Mouse (Mus musculus) limb, embryonic 11.5 days (tissue): ENCODE measurements around the gene Arhgef7. TPM values are rescaled to one million over a fixed set of nuclear protein-coding genes. Genes with fewer than 3 reads are reported as not detected.

Experiments
- ATAC-seq: fragments of 200-750 bp; cut with Nextera tagmentation; 2 replicates; pipeline ENCODE4 v1.8.0; 2017; ENCODE audit warnings: low read depth; ENCODE audit not compliant: insufficient number of reproducible peaks, low FRiP score, low TSS enrichment
- DNase-seq: peaks from one replicate; pipeline ENCODE4 v3.0.0-alpha.2; 2015; ENCODE audit warnings: low spot score
- H3K27ac ChIP-seq: fragments of 300-500 bp; sonication (generic); replicated peaks from 2 replicates; pipeline ENCODE4 v1.5.1; 2014; ENCODE audit warnings: low read depth, mild to moderate bottlenecking, low read length
- H3K27me3 ChIP-seq: fragments of 300-500 bp; sonication (generic); 2 replicates; pipeline ENCODE4 v1.6.1; 2014; ENCODE audit warnings: mild to moderate bottlenecking, low read length, mixed read lengths; ENCODE audit not compliant: control insufficient read depth, insufficient read depth
- H3K36me3 ChIP-seq: fragments of 300-500 bp; sonication (generic); 2 replicates; pipeline ENCODE4 v1.6.1; 2014; ENCODE audit warnings: mild to moderate bottlenecking, low read length, moderate library complexity, mixed read lengths; ENCODE audit not compliant: control insufficient read depth, insufficient read depth
- H3K4me1 ChIP-seq: fragments of 300-500 bp; sonication (generic); 2 replicates; pipeline ENCODE4 v1.6.1; 2014; ENCODE audit warnings: low read length, mixed read lengths; ENCODE audit not compliant: control insufficient read depth, insufficient read depth
- H3K4me2 ChIP-seq: fragments of 300-500 bp; sonication (generic); 2 replicates; pipeline ENCODE4 v1.6.1; 2014; ENCODE audit warnings: low read depth, mild to moderate bottlenecking, moderate library complexity; ENCODE audit not compliant: severe bottlenecking
- H3K4me3 ChIP-seq: fragments of 300-500 bp; sonication (generic); 2 replicates; pipeline ENCODE4 v1.5.1; 2014; ENCODE audit warnings: low read depth, low read length
- H3K9ac ChIP-seq: fragments of 300-500 bp; sonication (generic); 2 replicates; pipeline ENCODE4 v1.6.1; 2014; ENCODE audit warnings: mild to moderate bottlenecking, low read length
- H3K9me3 ChIP-seq: fragments of 300-500 bp; sonication (generic); 2 replicates; pipeline ENCODE4 v1.6.1; 2016; ENCODE audit warnings: low read length; ENCODE audit not compliant: control insufficient read depth
- WGBS: fragments of 180-500 bp; shearing (Covaris S2); extraction: QIAGEN DNeasy Blood & Tissue Kit; methylation state at CpG from one replicate; pipeline ENCODE4 v1.1.7; 2014; 5-methylcytosine and 5-hydroxymethylcytosine counted together
- polyA plus RNA-seq: library from polyadenylated mRNA; unstranded; fragments of >200 nt; fragmentation: Nextera tagmentation; extraction: Ambion mirVana; gene quantifications from 2 replicates; pipeline ENCODE4 v1.2.1, GENCODE M21; 2014

Arhgef7 gene
- polyA plus RNA-seq, 1 experiment from 2014 or later: 52.0 TPM

GRCm38 (mm10) chr8:11749472-11749871, 22.0 kb downstream of the Arhgef7 start:
- no peak overlapping the region for H3K27ac ChIP-seq
- no peak overlapping the region for H3K4me3 ChIP-seq
- H3K36me3 ChIP-seq: no peaks in the 10 kb centered on the region
- peaks cover 15% of the 10 kb centered on the region for H3K4me1 ChIP-seq
- no peak overlapping the region for H3K4me2 ChIP-seq
- DNase-seq (no peak), ATAC-seq (no peak)
- 48% methylated on average over 6 of the region's 6 CpGs for WGBS
- no peak overlapping the region for H3K9ac ChIP-seq
- H3K9me3 ChIP-seq: no peaks in the 10 kb centered on the region
- no peaks in the 10 kb centered on the region for H3K27me3 ChIP-seq

- no peak overlapping the region for H3K27ac ChIP-seq
- peaks cover 4% of the 10 kb centered on the region for H3K4me1 ChIP-seq
- no peak overlapping the region for H3K4me2 ChIP-seq
- no peaks in the 10 kb centered on the region for H3K36me3 ChIP-seq
- H3K4me3 ChIP-seq: no peak overlapping the region
- H3K27me3 ChIP-seq: no peaks in the 10 kb centered on the region
- H3K9me3 ChIP-seq: no peaks in the 10 kb centered on the region
- no peak for ATAC-seq
- 73% methylated on average over 3 of the region's 3 CpGs for WGBS
- DNase-seq: no peak
- H3K9ac ChIP-seq: no peak overlapping the region
Observed at GRCm38 (mm10) chr8:11752338-11752737, 24.8 kb downstream of the Arhgef7 start.

- DNase-seq: no peak
- H3K4me3 ChIP-seq: no peak overlapping the region
- no peaks in the 10 kb centered on the region for H3K27me3 ChIP-seq
- no peaks in the 10 kb centered on the region for H3K9me3 ChIP-seq
- no peak overlapping the region for H3K9ac ChIP-seq
- no peak overlapping the region for H3K27ac ChIP-seq
- no peaks in the 10 kb centered on the region for H3K36me3 ChIP-seq
- no peak for ATAC-seq
- no peaks in the 10 kb centered on the region for H3K4me1 ChIP-seq
- 72% methylated on average over 11 of the region's 11 CpGs for WGBS
- H3K4me2 ChIP-seq: no peak overlapping the region
Observed at GRCm38 (mm10) chr8:11753155-11753941, 25.8 kb downstream of the Arhgef7 start.

- H3K36me3 ChIP-seq: no peaks in the 10 kb centered on the region
- no peak for ATAC-seq
Observed at GRCm38 (mm10) chr8:11754723-11755122, 27.2 kb downstream of the Arhgef7 start.

GRCm38 (mm10) chr8:11755873-11756272, 28.4 kb downstream of the Arhgef7 start:
- Histone ChIP-seq H3K27ac (no peak overlapping the region), H3K4me1 (peaks cover 5% of the 10 kb centered on the region), H3K9ac (no peak overlapping the region), H3K4me2 (no peak overlapping the region), H3K4me3 (no peak overlapping the region), H3K9me3 (no peaks in the 10 kb centered on the region), H3K36me3 (no peaks in the 10 kb centered on the region), H3K27me3 (no peaks in the 10 kb centered on the region)
- peak; percentile 77 for DNase-seq
- no peak for ATAC-seq
- WGBS: 14% methylated on average over 5 of the region's 5 CpGs

More at GRCm38 (mm10) chr8:11754723-11755122, 27.2 kb downstream of the Arhgef7 start:
- no peaks in the 10 kb centered on the region for H3K9me3 ChIP-seq
- H3K4me1 ChIP-seq: peaks cover 5% of the 10 kb centered on the region
- no peak overlapping the region for H3K27ac ChIP-seq
- H3K27me3 ChIP-seq: no peaks in the 10 kb centered on the region
- H3K4me2 ChIP-seq: no peak overlapping the region
- H3K9ac ChIP-seq: no peak overlapping the region
- H3K4me3 ChIP-seq: no peak overlapping the region
- no peak for DNase-seq

GRCm38 (mm10) chr8:11757568-11758481, 30.3 kb downstream of the Arhgef7 start:
- peak overlapping the region; percentile 89 for H3K4me3 ChIP-seq

GRCm38 (mm10) chr8:11758482-11759281, 31.2 kb downstream of the Arhgef7 start:
- no peak for DNase-seq
- WGBS: 2% methylated on average over 51 of the region's 53 CpGs

More at GRCm38 (mm10) chr8:11757568-11758481, 30.3 kb downstream of the Arhgef7 start:
- Histone ChIP-seq H3K27me3 (no peaks in the 10 kb centered on the region), H3K27ac (peak overlapping the region; percentile 70; the same call in 1 of the 2 replicates), H3K4me2 (peak overlapping the region; percentile 91), H3K4me1 (peaks cover 5% of the 10 kb centered on the region), H3K36me3 (no peaks in the 10 kb centered on the region), H3K9me3 (no peaks in the 10 kb centered on the region), H3K9ac (peak overlapping the region; percentile 84)
- DNase-seq (peak; percentile 95), ATAC-seq (peak; percentile 96)
- 3% methylated on average over 47 of the region's 59 CpGs for WGBS

GRCm38 (mm10) chr8:11761551-11761950, 34.0 kb downstream of the Arhgef7 start:
- no peaks in the 10 kb centered on the region for H3K27me3 ChIP-seq
- peaks cover 5% of the 10 kb centered on the region for H3K4me1 ChIP-seq
- DNase-seq (no peak), ATAC-seq (no peak)
- H3K27ac ChIP-seq: no peak overlapping the region
- H3K9ac ChIP-seq: no peak overlapping the region
- WGBS: 89% methylated on average over 6 of the region's 6 CpGs
- no peak overlapping the region for H3K4me3 ChIP-seq
- no peak overlapping the region for H3K4me2 ChIP-seq
- no peaks in the 10 kb centered on the region for H3K36me3 ChIP-seq
- no peaks in the 10 kb centered on the region for H3K9me3 ChIP-seq

More at GRCm38 (mm10) chr8:11758482-11759281, 31.2 kb downstream of the Arhgef7 start:
- peak overlapping the region; percentile 89 for H3K4me3 ChIP-seq
- peaks cover 5% of the 10 kb centered on the region for H3K4me1 ChIP-seq
- peak overlapping the region; percentile 84 for H3K9ac ChIP-seq
- peak overlapping the region; percentile 91 for H3K4me2 ChIP-seq
- peak overlapping the region; percentile 70; the same call in 1 of the 2 replicates for H3K27ac ChIP-seq
- no peaks in the 10 kb centered on the region for H3K9me3 ChIP-seq
- 0 out of 2 replicates have a peak, but pooled peaks have one; percentile 7 for ATAC-seq
- no peaks in the 10 kb centered on the region for H3K27me3 ChIP-seq
- no peaks in the 10 kb centered on the region for H3K36me3 ChIP-seq
